Mouse (Mus musculus) stomach, postnatal 0 days (tissue): Measurements from ENCODE around the gene Grk4. TPM values are rescaled to one million over a fixed set of nuclear protein-coding genes. Genes with fewer than 3 reads are reported as not detected.

ENCODE experiments used
- ATAC-seq: fragments of 200-750 bp; cut with Nextera tagmentation; 2 replicates; pipeline ENCODE4 v1.8.0; 2017; ENCODE audit not compliant: low FRiP score, low TSS enrichment
- DNase-seq: peaks from one replicate; pipeline ENCODE4 v3.0.0-alpha.2; 2016; ENCODE audit warnings: low spot score
- H3K27ac ChIP-seq: fragments of 300-500 bp; sonication (generic); replicated peaks from 2 replicates; pipeline ENCODE4 v1.5.1; 2014; ENCODE audit warnings: mild to moderate bottlenecking, control low read depth
- H3K27me3 ChIP-seq: fragments of 300-500 bp; sonication (generic); 2 replicates; pipeline ENCODE4 v1.6.1; 2014; ENCODE audit warnings: low read length; ENCODE audit not compliant: control insufficient read depth, insufficient read depth
- H3K36me3 ChIP-seq: fragments of 300-500 bp; sonication (generic); 2 replicates; pipeline ENCODE4 v1.6.1; 2014; ENCODE audit warnings: low read length, mixed read lengths; ENCODE audit not compliant: control insufficient read depth, insufficient read depth
- H3K4me1 ChIP-seq: fragments of 300-500 bp; sonication (generic); replicated peaks from 2 replicates; pipeline ENCODE4 v1.6.1; 2014; ENCODE audit warnings: antibody characterized with exemption; ENCODE audit not compliant: control insufficient read depth, insufficient read depth
- H3K4me2 ChIP-seq: fragments of 300-500 bp; sonication (generic); replicated peaks from 2 replicates; pipeline ENCODE4 v1.6.1; 2014; ENCODE audit warnings: low read depth, mild to moderate bottlenecking, control low read depth, moderate library complexity
- H3K4me3 ChIP-seq: fragments of 300-500 bp; sonication (generic); 2 replicates; pipeline ENCODE4 v1.5.1; 2014; ENCODE audit warnings: low read depth, low read length, control low read depth
- H3K9ac ChIP-seq: fragments of 300-500 bp; sonication (generic); 2 replicates; pipeline ENCODE4 v1.6.1; 2014; ENCODE audit warnings: mild to moderate bottlenecking, low read length, control low read depth, mixed read lengths
- H3K9me3 ChIP-seq: fragments of 300-500 bp; sonication (generic); 2 replicates; pipeline ENCODE4 v1.6.1; 2016; ENCODE audit warnings: low read length; ENCODE audit not compliant: control insufficient read depth
- CTCF ChIP-seq: IDR thresholded peaks from 2 replicates; pipeline ENCODE4 v1.5.1; 2016; ENCODE audit warnings: antibody characterized with exemption, low read depth, mild to moderate bottlenecking, moderate library complexity
- EP300 ChIP-seq: optimal IDR thresholded peaks from 2 replicates; pipeline ENCODE3; 2016; ENCODE audit warnings: antibody characterized with exemption
- WGBS: fragments of 180-500 bp; shearing (Covaris S2); extraction: QIAGEN DNeasy Blood & Tissue Kit; methylation state at CpG from one replicate; pipeline ENCODE4 v1.1.7; 2014; 5-methylcytosine and 5-hydroxymethylcytosine counted together
- polyA plus RNA-seq: library from polyadenylated mRNA; unstranded; fragments of >200 nt; fragmentation: Nextera tagmentation; extraction: Ambion mirVana; gene quantifications from 2 replicates; pipeline ENCODE4 v1.2.1, GENCODE M21; 2015

Grk4 gene
- polyA plus RNA-seq, result 1.2 and 2.0 TPM in 2 replicates

GRCm38 (mm10) chr5:34659686-34660590 lies at the start of gene Grk4, which contains the start of gene Nop14:
TSS of gene Grk4 (plus strand) at chr5:34660379.
TSS of gene Nop14 (minus strand) at chr5:34660148.
- peak; percentile 97 for TF ChIP-seq EP300
- peak; percentile 96 for TF ChIP-seq CTCF
- Histone ChIP-seq H3K9ac (peak within 1 kb of the TSS; percentile 69), H3K4me3 (peak within 1 kb of the TSS; percentile 67), H3K27ac (peak within 1 kb of the TSS; percentile 93), H3K36me3 (peaks cover 9% of the 10 kb centered on the region; the same call in 1 of the 2 replicates), H3K4me1 (no peaks in the 10 kb centered on the region; the same call in 1 of the 2 replicates), H3K4me2 (peak within 1 kb of the TSS; percentile 74), H3K27me3 (no peaks in the 10 kb centered on the region), H3K9me3 (no peaks in the 10 kb centered on the region)
- under 1% methylated on average over 60 of the region's 60 CpGs for WGBS
- peak; percentile 99 for DNase-seq
- peak; percentile 100 for ATAC-seq

- TF ChIP-seq EP300, result no peak
- TF ChIP-seq CTCF, result no peak
- H3K27me3 ChIP-seq, result no peaks in the 10 kb centered on the region
- no peak overlapping the region for H3K27ac ChIP-seq
- DNase-seq, result no peak
- H3K4me1 ChIP-seq, result no peaks in the 10 kb centered on the region; the same call in 1 of the 2 replicates
- no peak overlapping the region for H3K4me2 ChIP-seq
- no peaks in the 10 kb centered on the region for H3K9me3 ChIP-seq
- H3K36me3 ChIP-seq, result peaks cover 24% of the 10 kb centered on the region
- WGBS, result 87% methylated on average over 2 of the region's 2 CpGs
- ATAC-seq, result no peak
- H3K9ac ChIP-seq, result no peak overlapping the region
- H3K4me3 ChIP-seq, result no peak overlapping the region
Measured at GRCm38 (mm10) chr5:34632996-34633395, 27.2 kb upstream of the Grk4 start.

GRCm38 (mm10) chr5:34633641-34634040 lies 26.5 kb upstream of the Grk4 start:
- DNase-seq, result peak; percentile 65
- Histone ChIP-seq H3K4me1 (no peaks in the 10 kb centered on the region; the same call in 1 of the 2 replicates), H3K27ac (no peak overlapping the region), H3K4me3 (no peak overlapping the region), H3K9ac (peak overlapping the region; percentile 41; the same call in 1 of the 2 replicates), H3K36me3 (peaks cover 23% of the 10 kb centered on the region), H3K9me3 (no peaks in the 10 kb centered on the region), H3K4me2 (no peak overlapping the region), H3K27me3 (no peaks in the 10 kb centered on the region)
- ATAC-seq, result no peak
- WGBS, result 42% methylated on average over 4 of the region's 4 CpGs
- TF ChIP-seq EP300, result no peak
- no peak for TF ChIP-seq CTCF

- no peak for ATAC-seq
- Histone ChIP-seq H3K27ac (no peak overlapping the region), H3K4me3 (no peak overlapping the region), H3K9me3 (no peaks in the 10 kb centered on the region), H3K9ac (no peak overlapping the region), H3K36me3 (peaks cover 28% of the 10 kb centered on the region), H3K4me2 (no peak overlapping the region), H3K4me1 (no peaks in the 10 kb centered on the region; the same call in 1 of the 2 replicates), H3K27me3 (no peaks in the 10 kb centered on the region)
- 88% methylated on average over 13 of the region's 13 CpGs for WGBS
- DNase-seq, result no peak
- TF ChIP-seq CTCF (no peak), EP300 (no peak)
Measured at GRCm38 (mm10) chr5:34634746-34635400, 25.3 kb upstream of the Grk4 start.

GRCm38 (mm10) chr5:34635665-34636192 lies 24.4 kb upstream of the Grk4 start:
- Histone ChIP-seq H3K36me3 (peaks cover 23% of the 10 kb centered on the region), H3K9me3 (no peaks in the 10 kb centered on the region), H3K4me1 (no peaks in the 10 kb centered on the region; the same call in 1 of the 2 replicates), H3K27ac (0 out of 2 replicates have a peak overlapping the region, but pooled peaks have one; percentile 30), H3K4me3 (peak overlapping the region; percentile 64), H3K4me2 (peak overlapping the region; percentile 93), H3K9ac (peak overlapping the region; percentile 74), H3K27me3 (no peaks in the 10 kb centered on the region)
- ATAC-seq (no peak), DNase-seq (peak; percentile 18)
- WGBS, result 55% methylated on average over 10 of the region's 10 CpGs
- TF ChIP-seq EP300 (no peak), CTCF (0 out of 2 replicates have a peak, but pooled peaks have one; percentile 7)
